Mouse (Mus musculus): ENCODE results near the gene Ttn.

DNA sequence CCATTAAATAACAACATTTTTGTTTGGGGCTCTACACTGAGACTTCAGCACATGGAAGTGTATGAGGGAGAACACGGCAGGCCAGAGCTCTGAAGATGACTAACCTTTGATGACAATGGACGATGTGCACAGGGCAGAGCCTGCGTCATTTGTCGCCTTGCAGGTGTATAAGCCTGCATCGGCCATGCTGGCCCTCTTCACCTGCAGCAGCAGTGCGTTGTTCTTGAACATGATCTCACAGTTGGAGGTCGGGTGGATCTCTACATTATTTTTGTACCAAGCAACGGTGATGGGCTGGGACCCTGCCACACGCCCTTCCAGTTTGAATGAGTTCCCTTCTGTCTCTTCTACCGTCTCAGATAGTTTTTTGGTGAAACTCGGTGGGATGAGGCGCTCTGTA, 106.8 kb downstream of the Ttn start:
- TF ChIP-seq POLR2A (IDR thresholded peaks at IDR 0.05; ENCODE audit: low read depth, low read length) (no peak), CTCF (IDR thresholded peaks at IDR 0.05; ENCODE audit: borderline replicate concordance, insufficient read depth, low read length) (no peak)
